Mouse (Mus musculus): ENCODE data around the gene Cwh43. TPM values are rescaled to one million over a fixed set of nuclear protein-coding genes. Genes with fewer than 3 reads are reported as not detected.
"Not testable (repeated sequence)": the region's sequence is repeated elsewhere in the genome, so short reads cannot be mapped to it uniquely, and the experiment has no call there.

The Cwh43 gene
- polyA plus RNA-seq, 1 experiment from 2014 or later, result 0.20 TPM

- no peak overlapping the region for H3K4me2 ChIP-seq (replicated peaks)
- no peak overlapping the region for H3K4me3 ChIP-seq
- H3K4me1 ChIP-seq, result no peaks in the 10 kb centered on the region; the same call in 1 of the 2 replicates
- no peaks in the 10 kb centered on the region for H3K36me3 ChIP-seq
- H3K27me3 ChIP-seq, result no peaks in the 10 kb centered on the region
- H3K9ac ChIP-seq (replicated peaks), result no peak overlapping the region
- H3K27ac ChIP-seq (replicated peaks), result no peak overlapping the region
- H3K9me3 ChIP-seq, result no peaks in the 10 kb centered on the region
- WGBS, result 90% methylated on average over 9 of the region's 9 CpGs
- no peak for ATAC-seq (ENCODE audit: low FRiP score, low read depth)
Observed at GRCm38 (mm10) chr5:73442176-73442575, 36.3 kb downstream of the Cwh43 start.

GRCm38 (mm10) chr5:73450276-73450675 lies 44.4 kb downstream of the Cwh43 start:
- H3K4me2 ChIP-seq (replicated peaks), result no peak overlapping the region
- H3K27ac ChIP-seq (replicated peaks), result no peak overlapping the region
- ATAC-seq (ENCODE audit: low FRiP score, low read depth), result no peak
- H3K4me1 ChIP-seq, result no peaks in the 10 kb centered on the region
- no peak overlapping the region for H3K9ac ChIP-seq (replicated peaks)
- no peaks in the 10 kb centered on the region for H3K36me3 ChIP-seq
- WGBS, result 78% methylated on average over 1 of the region's 1 CpGs
- H3K4me3 ChIP-seq, result no peak overlapping the region
- no peaks in the 10 kb centered on the region for H3K27me3 ChIP-seq
- no peaks in the 10 kb centered on the region for H3K9me3 ChIP-seq

- no peak overlapping the region for H3K4me2 ChIP-seq (replicated peaks)
- H3K9ac ChIP-seq (replicated peaks), result no peak overlapping the region
- no peaks in the 10 kb centered on the region for H3K9me3 ChIP-seq
- no peak overlapping the region for H3K27ac ChIP-seq (replicated peaks)
- H3K27me3 ChIP-seq, result no peaks in the 10 kb centered on the region
- no peak overlapping the region for H3K4me3 ChIP-seq
- WGBS, result 89% methylated on average over 2 of the region's 2 CpGs
- H3K4me1 ChIP-seq, result no peaks in the 10 kb centered on the region
- no peak for ATAC-seq (ENCODE audit: low FRiP score, low read depth)
- no peaks in the 10 kb centered on the region for H3K36me3 ChIP-seq
Observed at GRCm38 (mm10) chr5:73454502-73455306, 48.8 kb downstream of the Cwh43 start.

DNA sequence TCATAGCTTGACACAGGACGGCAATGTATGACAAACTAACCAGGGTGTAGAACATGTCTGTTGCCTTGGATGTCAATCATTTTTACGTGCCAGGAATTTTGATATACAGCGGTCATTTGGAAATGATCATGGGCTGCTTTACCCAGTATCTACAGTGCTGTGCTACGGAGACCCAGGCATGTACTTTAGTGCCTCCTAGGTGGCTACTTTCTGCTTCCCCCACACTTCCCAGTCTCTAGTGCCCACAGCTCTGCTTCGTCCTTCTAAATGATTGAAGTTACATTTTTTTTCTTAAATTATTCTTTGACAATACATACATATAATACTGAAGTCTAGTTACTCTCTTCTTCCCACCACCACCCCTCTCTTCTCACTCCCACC lies 49.4 kb downstream of the Cwh43 start:
- WGBS, result 90% methylated on average over 5 of the region's 5 CpGs
- Histone ChIP-seq H3K27ac (replicated peaks) (no peak overlapping the region), H3K36me3 (no peaks in the 10 kb centered on the region), H3K4me2 (replicated peaks) (no peak overlapping the region), H3K4me3 (no peak overlapping the region), H3K27me3 (no peaks in the 10 kb centered on the region), H3K9ac (replicated peaks) (no peak overlapping the region), H3K9me3 (no peaks in the 10 kb centered on the region), H3K4me1 (no peaks in the 10 kb centered on the region)
- no peak for ATAC-seq (ENCODE audit: low FRiP score, low read depth)

- no peaks in the 10 kb centered on the region for H3K36me3 ChIP-seq
- no peak overlapping the region for H3K27ac ChIP-seq (replicated peaks)
- H3K4me3 ChIP-seq, result no peak overlapping the region
- ATAC-seq (ENCODE audit: low FRiP score, low read depth), result no peak
- H3K9ac ChIP-seq (replicated peaks), result no peak overlapping the region
- no peaks in the 10 kb centered on the region for H3K27me3 ChIP-seq
- H3K9me3 ChIP-seq, result no peaks in the 10 kb centered on the region
- WGBS, result 89% methylated on average over 16 of the region's 16 CpGs
- no peak overlapping the region for H3K4me2 ChIP-seq (replicated peaks)
- no peaks in the 10 kb centered on the region for H3K4me1 ChIP-seq
Observed at GRCm38 (mm10) chr5:73468462-73469433, 62.9 kb downstream of the Cwh43 start.

DNA sequence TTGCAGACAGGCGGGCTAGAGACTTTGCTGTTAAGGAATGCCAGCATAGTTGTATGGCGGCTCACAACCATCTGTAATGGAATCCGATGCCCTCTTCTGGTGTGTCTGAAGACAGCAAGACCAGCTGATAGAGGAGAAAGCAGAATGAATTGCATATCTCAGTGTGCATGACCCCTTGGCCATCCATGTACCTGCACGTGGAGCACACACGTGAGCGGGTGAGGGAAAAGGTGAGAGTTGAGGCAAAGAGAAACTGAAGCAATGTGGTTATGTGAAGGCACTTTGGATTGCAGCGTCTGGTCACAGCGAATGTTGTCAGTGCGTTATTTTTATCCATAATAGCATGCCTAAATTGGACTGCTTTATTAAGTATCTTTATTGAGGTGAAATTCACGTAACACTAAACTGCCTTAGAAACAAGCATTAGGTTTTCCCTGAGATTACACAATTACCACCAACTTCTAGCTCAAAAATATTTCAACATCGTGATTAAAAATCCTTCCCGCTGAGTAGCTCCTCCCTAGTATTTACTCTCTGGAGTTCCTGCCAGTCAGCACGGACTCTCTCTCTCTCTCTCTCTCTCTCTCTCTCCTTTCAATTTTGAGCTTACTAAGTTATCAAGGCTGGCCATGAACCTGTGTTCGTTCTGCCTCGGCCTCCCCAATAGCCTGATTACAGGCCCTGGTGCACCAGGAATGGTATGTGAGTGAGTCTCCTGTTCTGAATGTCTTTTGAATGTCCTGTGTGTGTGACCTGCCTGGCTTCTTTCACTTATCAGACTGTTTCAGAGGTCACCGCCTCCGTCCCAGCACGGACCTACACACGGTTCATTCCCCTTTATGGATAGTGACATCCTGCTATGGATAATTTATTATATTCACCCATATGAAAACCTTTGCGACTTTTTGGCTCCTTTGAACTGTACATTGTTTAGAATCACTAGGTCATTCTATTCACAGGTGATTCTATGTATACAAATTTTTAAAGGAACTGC lies 68.8 kb downstream of the Cwh43 start:
- WGBS, result 89% methylated on average over 20 of the region's 20 CpGs
- Histone ChIP-seq H3K4me3 (no peak overlapping the region), H3K27me3 (no peaks in the 10 kb centered on the region), H3K36me3 (no peaks in the 10 kb centered on the region), H3K9ac (replicated peaks) (no peak overlapping the region), H3K4me2 (replicated peaks) (no peak overlapping the region), H3K27ac (replicated peaks) (no peak overlapping the region), H3K4me1 (no peaks in the 10 kb centered on the region), H3K9me3 (no peaks in the 10 kb centered on the region)
- no peak for ATAC-seq (ENCODE audit: low FRiP score, low read depth)

GRCm38 (mm10) chr5:73480700-73481099 lies 74.8 kb downstream of the Cwh43 start, which contains the start of gene Dcun1d4:
TSS of gene Dcun1d4 (plus strand) at chr5:73481000.
- no peak within 1 kb of the TSS for H3K4me3 ChIP-seq
- H3K36me3 ChIP-seq, result no peaks in the 10 kb centered on the region
- H3K4me1 ChIP-seq, result peaks cover 4% of the 10 kb centered on the region; the same call in 1 of the 2 replicates
- H3K27me3 ChIP-seq, result no peaks in the 10 kb centered on the region
- no peaks in the 10 kb centered on the region for H3K9me3 ChIP-seq
- H3K4me2 ChIP-seq (replicated peaks), result no peak within 1 kb of the TSS
- no peak within 1 kb of the TSS for H3K9ac ChIP-seq (replicated peaks)
- WGBS, result 86% methylated on average over 7 of the region's 7 CpGs
- no peak within 1 kb of the TSS for H3K27ac ChIP-seq (replicated peaks)
- no peak for ATAC-seq (ENCODE audit: low FRiP score, low read depth)

DNA sequence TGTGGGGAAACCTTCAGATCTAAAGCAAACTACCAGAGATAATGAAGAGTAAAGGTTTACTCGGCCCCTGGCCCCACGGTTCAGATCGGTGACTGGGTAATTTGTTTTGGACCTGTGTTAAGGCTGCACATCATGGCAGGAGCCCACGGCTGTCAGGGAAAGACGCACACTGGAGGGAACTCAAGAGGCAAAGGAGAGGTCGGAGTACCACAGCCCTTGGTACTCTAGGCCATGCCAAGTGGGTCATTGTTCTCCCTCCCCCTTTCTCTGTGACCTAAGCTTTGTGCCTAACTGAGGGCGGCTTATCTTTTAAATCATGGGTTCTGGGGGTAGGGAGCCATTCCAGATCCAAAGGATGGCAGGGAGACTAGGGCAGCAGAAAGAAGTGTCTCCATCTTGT lies 75.5 kb downstream of the Cwh43 start:
- no peaks in the 10 kb centered on the region for H3K27me3 ChIP-seq
- H3K36me3 ChIP-seq, result no peaks in the 10 kb centered on the region
- peaks cover 4% of the 10 kb centered on the region; the same call in 1 of the 2 replicates for H3K4me1 ChIP-seq
- H3K4me3 ChIP-seq, result no peak overlapping the region
- no peaks in the 10 kb centered on the region for H3K9me3 ChIP-seq
- no peak for ATAC-seq (ENCODE audit: low FRiP score, low read depth)
- no peak overlapping the region for H3K9ac ChIP-seq (replicated peaks)
- WGBS, result 86% methylated on average over 7 of the region's 7 CpGs
- no peak overlapping the region for H3K27ac ChIP-seq (replicated peaks)
- H3K4me2 ChIP-seq (replicated peaks), result no peak overlapping the region

DNA sequence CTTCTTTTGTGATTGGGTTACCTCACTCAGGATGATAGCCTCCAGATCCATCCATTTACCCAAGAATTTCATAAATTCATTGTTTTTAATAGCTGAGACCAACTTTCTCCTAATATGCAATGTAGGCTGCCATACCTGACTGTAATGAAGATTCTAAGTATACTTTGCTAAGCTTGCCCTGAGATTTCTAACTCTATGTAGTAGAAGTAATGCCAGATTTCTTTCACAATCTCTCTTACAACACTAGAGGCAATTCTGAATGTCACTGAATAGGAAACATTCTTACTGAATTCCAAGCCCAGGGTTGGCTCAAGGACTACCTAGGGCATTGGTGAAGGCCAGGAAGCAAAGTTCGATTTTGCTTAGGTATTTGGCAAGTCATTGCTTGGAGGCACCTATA lies 76.5 kb downstream of the Cwh43 start:
- WGBS, result 77% methylated on average over 1 of the region's 1 CpGs
- not testable (repeated sequence) for H3K4me1 ChIP-seq; H3K9ac ChIP-seq (replicated peaks); H3K4me3 ChIP-seq; H3K27me3 ChIP-seq; H3K36me3 ChIP-seq; H3K27ac ChIP-seq (replicated peaks); H3K9me3 ChIP-seq; ATAC-seq (ENCODE audit: low FRiP score, low read depth); H3K4me2 ChIP-seq (replicated peaks)

DNA sequence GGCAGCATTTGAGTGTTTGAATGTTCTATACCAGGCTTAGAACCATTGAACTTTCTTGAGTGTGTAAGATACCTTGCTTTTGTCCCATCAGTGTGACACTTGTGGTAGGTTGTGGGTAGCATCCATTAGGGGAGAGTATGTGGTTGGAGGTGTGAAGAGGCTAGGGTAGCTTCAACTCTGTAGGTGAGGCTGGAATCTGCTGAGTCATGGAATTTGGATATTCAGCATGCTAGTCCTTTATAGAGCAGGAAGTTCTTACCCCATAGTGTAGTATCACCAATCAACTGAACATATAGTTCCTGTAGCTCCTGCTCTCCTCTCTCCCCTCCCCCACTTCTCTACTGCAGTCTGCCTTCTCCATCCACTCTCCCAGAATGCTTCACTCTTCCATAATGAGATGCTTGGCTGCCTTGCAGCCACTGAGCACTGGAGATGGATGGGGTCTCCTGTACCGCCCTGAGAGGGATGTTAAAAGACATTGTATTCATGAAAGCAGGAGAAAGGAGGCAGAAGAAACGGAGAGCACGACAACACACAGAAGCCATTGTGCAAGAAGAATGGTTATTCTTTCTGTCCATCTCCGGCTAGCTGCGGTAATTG lies 78.2 kb downstream of the Cwh43 start:
- no peak for ATAC-seq (ENCODE audit: low FRiP score, low read depth)
- no peak overlapping the region for H3K4me2 ChIP-seq (replicated peaks)

GRCm38 (mm10) chr5:73486451-73486850 lies 80.6 kb downstream of the Cwh43 start:
- H3K9me3 ChIP-seq, result no peaks in the 10 kb centered on the region
- WGBS, result 48% methylated on average over 4 of the region's 4 CpGs
- H3K4me3 ChIP-seq, result no peak overlapping the region
- H3K36me3 ChIP-seq, result no peaks in the 10 kb centered on the region
- no peak for ATAC-seq (ENCODE audit: low FRiP score, low read depth)
- peaks cover 12% of the 10 kb centered on the region for H3K4me1 ChIP-seq
- no peak overlapping the region for H3K27ac ChIP-seq (replicated peaks)
- H3K9ac ChIP-seq (replicated peaks), result no peak overlapping the region
- no peak overlapping the region for H3K4me2 ChIP-seq (replicated peaks)
- no peaks in the 10 kb centered on the region for H3K27me3 ChIP-seq

More for the DNA sequence above, 78.2 kb downstream of the Cwh43 start:
- no peak overlapping the region for H3K27ac ChIP-seq (replicated peaks)
- H3K27me3 ChIP-seq, result no peaks in the 10 kb centered on the region
- H3K9ac ChIP-seq (replicated peaks), result no peak overlapping the region
- H3K4me3 ChIP-seq, result no peak overlapping the region
- H3K9me3 ChIP-seq, result no peaks in the 10 kb centered on the region
- WGBS, result 63% methylated on average over 5 of the region's 5 CpGs
- H3K36me3 ChIP-seq, result no peaks in the 10 kb centered on the region
- peaks cover 4% of the 10 kb centered on the region; the same call in 1 of the 2 replicates for H3K4me1 ChIP-seq

All from midbrain, embryonic 12.5 days (tissue).